Mouse (Mus musculus) CD4-positive, CD25-positive, alpha-beta regulatory T cell (primary cell): ENCODE data around the gene Fbxo27. TPM values are rescaled to one million over a fixed set of nuclear protein-coding genes. Genes with fewer than 3 reads are reported as not detected.

Experiments used
- polyA plus RNA-seq: library from polyadenylated mRNA; unstranded; fragments of 100-300 nt; shearing (Covaris generic); gene quantifications from one replicate; pipeline ENCODE4 v1.2.1, GENCODE M21; 2017

Fbxo27 gene
- 3.5 TPM for polyA plus RNA-seq

GRCm38 (mm10) chr7:28692545-28693320, at the start of gene Fbxo27:
TSS of gene Fbxo27 (plus strand) at chr7:28692849.

GRCm38 (mm10) chr7:28716590-28717281, 24.1 kb downstream of the Fbxo27 start, which contains the start of gene Fbxo17:
TSS of gene Fbxo17 (plus strand) at chr7:28716804.

GRCm38 (mm10) chr7:28741709-28742438, 49.2 kb downstream of the Fbxo27 start, which contains the start of the genes Mrps12 and Sars2:
TSS of gene Mrps12 (minus strand) at chr7:28741820.
TSS of gene Sars2 (plus strand) at chr7:28741992.

Other genes with a start within 250 kb of the Fbxo27 start
- gene Lrfn1, start 240.9 kb upstream of the Fbxo27 start, polyA plus RNA-seq = 1.3 TPM
- gene Ifnl2, start 182.4 kb upstream of the Fbxo27 start, polyA plus RNA-seq = not detected
- not detected for gene Ifnl3, start 170.0 kb upstream of the Fbxo27 start, polyA plus RNA-seq
- not detected for gene Sycn, start 152.0 kb upstream of the Fbxo27 start, polyA plus RNA-seq
- not detected for gene Nccrp1, start 145.6 kb upstream of the Fbxo27 start, polyA plus RNA-seq
- gene Samd4b, start 94.7 kb upstream of the Fbxo27 start, polyA plus RNA-seq = 30.0 TPM
- 7.7 TPM for gene Pak4, start 94.7 kb upstream of the Fbxo27 start, polyA plus RNA-seq
- not detected for gene Acp7, start 61.5 kb upstream of the Fbxo27 start, polyA plus RNA-seq
- 22.9 TPM for gene Fbxo17, start 24.0 kb downstream of the Fbxo27 start, polyA plus RNA-seq
- 93.4 TPM for gene Mrps12, start 49.0 kb downstream of the Fbxo27 start, polyA plus RNA-seq
- 20.1 TPM for gene Sars2, start 49.1 kb downstream of the Fbxo27 start, polyA plus RNA-seq
- gene Ccer2, start 63.3 kb downstream of the Fbxo27 start, polyA plus RNA-seq = not detected
- gene Sirt2, start 73.9 kb downstream of the Fbxo27 start, polyA plus RNA-seq = 83.6 TPM
- gene Nfkbib, start 74.7 kb downstream of the Fbxo27 start, polyA plus RNA-seq = 96.6 TPM
- gene Rinl, start 96.1 kb downstream of the Fbxo27 start, polyA plus RNA-seq = 275 TPM
- gene Hnrnpl, start 115.7 kb downstream of the Fbxo27 start, polyA plus RNA-seq = 300 TPM
- gene Ech1, start 132.4 kb downstream of the Fbxo27 start, polyA plus RNA-seq = 196 TPM
- gene Lgals4, start 141.0 kb downstream of the Fbxo27 start, polyA plus RNA-seq = 22.8 TPM
- 1.3 TPM for gene Lgals7, start 171.0 kb downstream of the Fbxo27 start, polyA plus RNA-seq
- 0.25 TPM for gene Capn12, start 188.6 kb downstream of the Fbxo27 start, polyA plus RNA-seq